Comparison of ENCODE assay signal across 19 mouse cellular contexts in genomic region chr6:83857476-83857875, GRCm38 (mm10). TPM values are rescaled to one million over a fixed set of nuclear protein-coding genes. Genes with fewer than 3 reads are reported as not detected.
DNase-seq lines count a peak whose midpoint lies in the region; ATAC-seq and TF ChIP-seq lines count a peak whose summit lies in the region.
"Had no signal": no experiment of that assay in that cellular context is flagged by ENCODE, and none has a peak within 500 bp of the region (broad histone marks: within the 10 kb centered on the region; RNA-seq: fewer than 3 reads in every experiment).

No protein-coding gene starts in this region.

- no peaks in the 10 kb centered on the region for H3K9me3 ChIP-seq in hindbrain, postnatal 0 days (ENCODE audit: low read length)
- no peaks in the 10 kb centered on the region for H3K9me3 ChIP-seq in hindbrain, embryonic 13.5 days
- H3K9me3 ChIP-seq in neural tube, embryonic 13.5 days: no peaks in the 10 kb centered on the region
- no peaks in the 10 kb centered on the region for H3K9me3 ChIP-seq in neural tube, embryonic 15.5 days (replicated peaks)
- H3K9me3 ChIP-seq: heart, embryonic 12.5 days; kidney, embryonic 15.5 days; limb, embryonic 10.5 days had no signal

- H3K27ac ChIP-seq in hindbrain, postnatal 0 days: no peak overlapping the region
- H3K27ac ChIP-seq in hindbrain, embryonic 13.5 days: no peak overlapping the region
- H3K27ac ChIP-seq in neural tube, embryonic 13.5 days (replicated peaks): peak overlapping the region; percentile 29; the same call in 1 of the 2 replicates
- H3K27ac ChIP-seq in neural tube, embryonic 15.5 days (replicated peaks): no peak overlapping the region
- H3K27ac ChIP-seq: kidney, embryonic 15.5 days; limb, embryonic 10.5 days had no signal

- no peak overlapping the region for H3K4me3 ChIP-seq in hindbrain, postnatal 0 days (ENCODE audit: low read length)
- no peak overlapping the region for H3K4me3 ChIP-seq in hindbrain, embryonic 13.5 days
- H3K4me3 ChIP-seq in neural tube, embryonic 13.5 days: no peak overlapping the region
- H3K4me3 ChIP-seq in neural tube, embryonic 15.5 days (replicated peaks): no peak overlapping the region
- H3K4me3 ChIP-seq: heart, embryonic 12.5 days; kidney, embryonic 15.5 days; limb, embryonic 10.5 days had no signal

- H3K4me1 ChIP-seq in hindbrain, postnatal 0 days (ENCODE audit: insufficient read depth, low read length): no peaks in the 10 kb centered on the region
- no peaks in the 10 kb centered on the region; the same call in 1 of the 2 replicates for H3K4me1 ChIP-seq in hindbrain, embryonic 13.5 days (replicated peaks)
- H3K4me1 ChIP-seq in neural tube, embryonic 13.5 days (replicated peaks): 0 out of 2 replicates have a peak, but pooled peaks cover 3% of the 10 kb centered on the region
- H3K4me1 ChIP-seq in neural tube, embryonic 15.5 days: no peaks in the 10 kb centered on the region
- H3K4me1 ChIP-seq: kidney, embryonic 15.5 days; limb, embryonic 10.5 days had no signal

- no peaks in the 10 kb centered on the region for H3K36me3 ChIP-seq in hindbrain, postnatal 0 days (ENCODE audit: insufficient read depth, low read length)
- no peaks in the 10 kb centered on the region for H3K36me3 ChIP-seq in hindbrain, embryonic 13.5 days
- H3K36me3 ChIP-seq in neural tube, embryonic 13.5 days: no peaks in the 10 kb centered on the region
- no peaks in the 10 kb centered on the region for H3K36me3 ChIP-seq in neural tube, embryonic 15.5 days
- H3K36me3 ChIP-seq: heart, embryonic 12.5 days; kidney, embryonic 15.5 days; limb, embryonic 10.5 days had no signal

- H3K27me3 ChIP-seq in hindbrain, postnatal 0 days (ENCODE audit: insufficient read depth, low read length): no peaks in the 10 kb centered on the region
- no peaks in the 10 kb centered on the region for H3K27me3 ChIP-seq in hindbrain, embryonic 13.5 days
- no peaks in the 10 kb centered on the region for H3K27me3 ChIP-seq in neural tube, embryonic 13.5 days
- no peaks in the 10 kb centered on the region for H3K27me3 ChIP-seq in neural tube, embryonic 15.5 days (replicated peaks)
- H3K27me3 ChIP-seq: CH12.LX; heart, embryonic 12.5 days; kidney, embryonic 15.5 days had no signal

- H3K9ac ChIP-seq in hindbrain, postnatal 0 days (replicated peaks; ENCODE audit: low read length): no peak overlapping the region
- no peak overlapping the region for H3K9ac ChIP-seq in hindbrain, embryonic 13.5 days
- H3K9ac ChIP-seq in neural tube, embryonic 13.5 days: no peak overlapping the region
- no peak overlapping the region for H3K9ac ChIP-seq in neural tube, embryonic 15.5 days (replicated peaks)
- H3K9ac ChIP-seq: heart, embryonic 12.5 days; kidney, embryonic 15.5 days had no signal

- no peak for TF ChIP-seq CTCF in hindbrain, postnatal 0 days (IDR thresholded peaks at IDR 0.05; ENCODE audit: low read depth)

- DNase-seq in frontal cortex, postnatal 36 days (ENCODE audit: low spot score in 2 of 2): no peak
- peak; percentile 6 for DNase-seq in hindbrain, postnatal 0 days (ENCODE audit: low spot score)
- DNase-seq in layer of hippocampus, postnatal 36 days: peak; percentile 22 to 34
- DNase-seq in gastrocnemius, postnatal 36 days: no peak
- DNase-seq: adrenal gland, adult 8-10 months; lung, adult 2 months; lung, postnatal 4 days had no signal

- intact Hi-C loops in gastrocnemius, postnatal 36 days (cut with DNase I): no loop called here

- no peak overlapping the region for H3K4me2 ChIP-seq in hindbrain, postnatal 0 days (ENCODE audit: low read depth, low read length)
- H3K4me2 ChIP-seq in hindbrain, embryonic 13.5 days: no peak overlapping the region
- no peak overlapping the region for H3K4me2 ChIP-seq in neural tube, embryonic 13.5 days
- H3K4me2 ChIP-seq in neural tube, embryonic 15.5 days: no peak overlapping the region
- H3K4me2 ChIP-seq: heart, embryonic 12.5 days; kidney, embryonic 15.5 days; liver, embryonic 11.5 days; midbrain, embryonic 11.5 days had no signal

- peak; percentile 59; the same call in 1 of the 2 replicates for ATAC-seq in frontal cortex, adult (ENCODE audit: low TSS enrichment)
- peak; percentile 79 for ATAC-seq in hindbrain, postnatal 0 days
- no peak for ATAC-seq in hindbrain, embryonic 13.5 days (ENCODE audit: low FRiP score)
- peak; percentile 50; the same call in 1 of the 2 replicates for ATAC-seq in neural tube, embryonic 13.5 days (ENCODE audit: low read depth)
- ATAC-seq in neural tube, embryonic 15.5 days (ENCODE audit: low FRiP score): no peak
- ATAC-seq: forebrain, embryonic 14.5 days; intestine, embryonic 16.5 days had no signal

- WGBS in hindbrain, postnatal 0 days: 37% methylated on average over 5 of the region's 5 CpGs
- WGBS in hindbrain, embryonic 13.5 days: 31% methylated on average over 5 of the region's 5 CpGs
- WGBS in neural tube, embryonic 13.5 days: 25% methylated on average over 5 of the region's 5 CpGs
- WGBS in neural tube, embryonic 15.5 days: 33% methylated on average over 5 of the region's 5 CpGs

RNA-seq across cellular contexts. Expression of gene Zfp638, which starts 9.4 kb away (rescaled TPM):
- total RNA-seq in hindbrain, postnatal 0 days (2014; rRNA removed): 78.9 and 91.2 TPM in 2 replicates
- polyA plus RNA-seq in hindbrain, postnatal 0 days (2015; fragmentation: Nextera tagmentation; extraction: Ambion mirVana): 55.2 and 57.8 TPM in 2 replicates
- 87.8 and 88.9 TPM in 2 replicates for polyA plus RNA-seq in hindbrain, embryonic 13.5 days (2015; fragmentation: Nextera tagmentation; extraction: Ambion mirVana)
- polyA plus RNA-seq in neural tube, embryonic 13.5 days (2015; fragmentation: Nextera tagmentation; extraction: Ambion mirVana): 77.2 and 84.7 TPM in 2 replicates
- 68.8 and 69.3 TPM in 2 replicates for polyA plus RNA-seq in neural tube, embryonic 15.5 days (2015; fragmentation: Nextera tagmentation; extraction: Ambion mirVana)
- 100 to 1,000 TPM; 140 to 149 TPM for total RNA-seq in layer of hippocampus, postnatal 36 days (2021)
- 10 to 100 TPM; 35.9 to 36.9 TPM for total RNA-seq in gastrocnemius, postnatal 36 days (2021)

RNA-seq across cellular contexts. Expression of gene Paip2b, which starts 25.9 kb away (rescaled TPM):
- total RNA-seq in hindbrain, postnatal 0 days (2014; rRNA removed): 45.3 and 46.9 TPM in 2 replicates
- 27.9 and 30.8 TPM in 2 replicates for polyA plus RNA-seq in hindbrain, postnatal 0 days (2015; fragmentation: Nextera tagmentation; extraction: Ambion mirVana)
- polyA plus RNA-seq in hindbrain, embryonic 13.5 days (2015; fragmentation: Nextera tagmentation; extraction: Ambion mirVana): 25.3 and 27.8 TPM in 2 replicates
- 23.2 and 23.9 TPM in 2 replicates for polyA plus RNA-seq in neural tube, embryonic 13.5 days (2015; fragmentation: Nextera tagmentation; extraction: Ambion mirVana)
- 26.1 and 27.6 TPM in 2 replicates for polyA plus RNA-seq in neural tube, embryonic 15.5 days (2015; fragmentation: Nextera tagmentation; extraction: Ambion mirVana)
- total RNA-seq in layer of hippocampus, postnatal 36 days (2021): 10 to 100 TPM; 44.7 to 56.6 TPM
- total RNA-seq in gastrocnemius, postnatal 36 days (2021): 10 to 100 TPM; 66.9 to 79.0 TPM

Comparison
In these comparisons a context has a peak if more than half of its experiments do, and no peak if none do; other contexts are left out.
1. ATAC-seq: peak in frontal cortex, adult (single experiment), hindbrain, postnatal 0 days (single experiment) and neural tube, embryonic 13.5 days (single experiment); none in hindbrain, embryonic 13.5 days (single experiment) and neural tube, embryonic 15.5 days (single experiment).
2. DNase-seq: peak in hindbrain, postnatal 0 days (single experiment) and layer of hippocampus, postnatal 36 days (2 of 2); none in frontal cortex, postnatal 36 days (0 of 2) and gastrocnemius, postnatal 36 days (0 of 2).